Mouse (Mus musculus) erythroblast, embryonic 14.5 days (primary cell): ENCODE measurements around the gene Cdkal1. TPM values are rescaled to one million over a fixed set of nuclear protein-coding genes. Genes with fewer than 3 reads are reported as not detected.

ENCODE experiments used
- H3K27me3 ChIP-seq: 2 replicates; pipeline ENCODE4 v1.6.1; 2012; ENCODE audit warnings: inconsistent platforms; ENCODE audit not compliant: control insufficient read depth
- H3K36me3 ChIP-seq: 2 replicates; pipeline ENCODE4 v1.6.1; 2012; ENCODE audit warnings: mild to moderate bottlenecking, inconsistent platforms; ENCODE audit not compliant: control insufficient read depth
- H3K4me1 ChIP-seq: 2 replicates; pipeline ENCODE4 v1.6.1; 2012; ENCODE audit warnings: inconsistent platforms; ENCODE audit not compliant: control insufficient read depth
- H3K4me3 ChIP-seq: replicated peaks from 2 replicates; pipeline ENCODE3; 2012; ENCODE audit warnings: moderate library complexity, mild to moderate bottlenecking, inconsistent platforms
- H3K9me3 ChIP-seq: 2 replicates; pipeline ENCODE4 v1.6.1; 2012; ENCODE audit warnings: low read length, inconsistent platforms, mixed read lengths; ENCODE audit not compliant: control insufficient read depth
- GATA1 ChIP-seq: IDR thresholded peaks from 2 replicates; pipeline ENCODE4 v1.6.1; 2012; ENCODE audit warnings: low read length, inconsistent platforms, mixed read lengths
- TAL1 ChIP-seq: IDR thresholded peaks from 3 replicates; pipeline ENCODE4 v1.6.1; 2012; ENCODE audit warnings: low read length, inconsistent platforms, mixed read lengths
- polyA plus RNA-seq: library from polyadenylated mRNA; stranded (reverse); fragments of >175 nt; gene quantifications from 2 replicates; pipeline ENCODE4 v1.2.3, GENCODE M21; 2012

The Cdkal1 gene
- polyA plus RNA-seq = 0.10 and 0.11 TPM in 2 replicates

DNA sequence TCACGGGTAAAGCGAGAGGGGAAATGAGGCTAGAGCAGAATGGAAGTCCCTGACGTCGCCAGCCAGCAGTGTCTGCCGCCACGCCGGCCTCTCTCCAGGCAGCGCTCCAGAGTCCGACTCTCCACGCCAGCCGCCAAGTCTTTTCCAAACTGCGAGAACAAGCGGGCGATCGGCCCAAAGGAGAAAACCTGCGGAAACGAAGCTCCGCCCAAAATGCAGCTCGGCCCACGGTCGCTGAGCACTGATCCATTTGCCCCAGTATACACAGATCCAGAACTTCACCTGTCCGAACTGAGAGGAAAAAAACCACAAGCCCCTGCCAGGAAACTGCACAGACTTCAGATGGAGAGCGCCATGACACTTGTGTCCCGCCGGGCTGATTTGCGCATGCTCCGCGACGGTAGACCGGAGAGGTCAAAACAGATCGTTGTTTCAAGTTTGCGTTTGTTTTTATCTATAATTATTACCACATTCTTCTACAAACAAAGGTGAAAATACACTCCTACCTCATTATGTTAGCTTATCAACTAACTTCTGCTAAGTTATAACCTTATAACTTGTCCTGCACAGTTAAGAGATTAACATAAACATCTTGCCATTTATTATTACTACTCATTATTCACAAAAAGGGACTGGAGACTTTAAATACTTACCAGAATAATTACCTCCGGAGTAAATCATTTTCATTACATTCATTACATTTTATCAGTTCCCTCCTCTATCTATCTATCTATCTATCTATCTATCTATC lies at the start of gene Cdkal1:
Cdkal1 (minus strand) TSS at position 394 of the 751 bp plus-strand sequence.
- Histone ChIP-seq H3K9me3 (no peaks in the 10 kb centered on the region), H3K4me1 (peaks cover 15% of the 10 kb centered on the region), H3K27me3 (no peaks in the 10 kb centered on the region), H3K36me3 (peaks cover 18% of the 10 kb centered on the region), H3K4me3 (peak within 1 kb of the TSS; percentile 86)
- TF ChIP-seq GATA1 (no peak), TAL1 (no peak)

DNA sequence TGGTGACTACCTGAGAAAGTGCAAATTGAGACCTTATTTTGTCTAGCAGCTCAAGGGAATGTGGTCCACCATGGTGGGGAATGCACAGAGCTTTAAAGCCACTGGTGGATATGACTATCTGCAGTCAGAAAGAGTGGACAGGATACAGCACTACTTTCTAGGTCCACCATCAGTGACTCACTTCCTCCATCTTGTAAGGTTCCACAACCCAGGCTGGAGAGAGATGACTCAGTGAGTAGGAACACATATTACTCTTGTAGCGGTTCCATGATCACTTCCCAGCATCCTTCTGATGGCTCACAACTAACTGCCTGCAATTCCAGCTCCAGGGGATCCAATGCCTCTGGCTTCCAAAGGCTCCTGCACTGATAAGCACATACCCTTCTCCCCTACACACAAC lies 47.9 kb upstream of the Cdkal1 start:
- Histone ChIP-seq H3K9me3 (0 out of 2 replicates have a peak, but pooled peaks cover 2% of the 10 kb centered on the region), H3K27me3 (no peaks in the 10 kb centered on the region), H3K36me3 (peaks cover 20% of the 10 kb centered on the region), H3K4me1 (no peaks in the 10 kb centered on the region), H3K4me3 (no peak overlapping the region)
- no peak for TF ChIP-seq TAL1
- no peak for TF ChIP-seq GATA1

GRCm38 (mm10) chr13:29902676-29903075 lies 47.2 kb upstream of the Cdkal1 start:
- H3K4me1 ChIP-seq = no peaks in the 10 kb centered on the region
- H3K27me3 ChIP-seq = no peaks in the 10 kb centered on the region
- H3K4me3 ChIP-seq = no peak overlapping the region
- H3K9me3 ChIP-seq = peaks cover 3% of the 10 kb centered on the region
- no peak for TF ChIP-seq GATA1
- TF ChIP-seq TAL1 = no peak
- peaks cover 13% of the 10 kb centered on the region for H3K36me3 ChIP-seq

- Histone ChIP-seq H3K4me3 (no peak overlapping the region), H3K9me3 (peaks cover 5% of the 10 kb centered on the region), H3K36me3 (peaks cover 4% of the 10 kb centered on the region), H3K4me1 (no peaks in the 10 kb centered on the region), H3K27me3 (no peaks in the 10 kb centered on the region)
- TF ChIP-seq TAL1 (no peak), GATA1 (no peak)
These were observed 46.2 kb upstream of the Cdkal1 start for GRCm38 (mm10) chr13:29901641-29902040.

GRCm38 (mm10) chr13:29866780-29867179 lies 11.3 kb upstream of the Cdkal1 start:
- Histone ChIP-seq H3K27me3 (no peaks in the 10 kb centered on the region), H3K4me3 (no peak overlapping the region), H3K4me1 (no peaks in the 10 kb centered on the region), H3K36me3 (no peaks in the 10 kb centered on the region), H3K9me3 (no peaks in the 10 kb centered on the region)
- TF ChIP-seq TAL1 (no peak), GATA1 (no peak)

DNA sequence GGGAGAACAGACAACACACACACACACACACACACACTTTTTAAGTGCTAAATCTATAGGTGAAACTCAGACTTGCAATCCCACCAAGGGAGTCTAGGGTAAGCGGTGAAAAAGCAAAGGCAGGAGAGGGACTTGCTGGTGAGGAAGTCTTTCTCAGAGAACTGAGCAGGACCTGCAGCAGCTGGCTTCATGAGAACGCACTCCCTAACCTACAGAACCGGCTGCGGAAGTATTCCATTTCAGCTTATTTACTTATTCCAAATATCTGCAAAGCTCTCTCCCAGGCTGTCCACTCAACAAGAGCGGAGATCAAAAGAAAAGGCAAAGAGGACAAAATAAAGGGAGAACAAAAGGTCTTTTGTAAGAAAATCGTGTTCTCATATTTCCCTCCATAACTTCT lies 8.9 kb upstream of the Cdkal1 start:
- TF ChIP-seq GATA1 (no peak), TAL1 (no peak)
- no peak overlapping the region for H3K4me3 ChIP-seq
- no peaks in the 10 kb centered on the region for H3K4me1 ChIP-seq
- no peaks in the 10 kb centered on the region for H3K9me3 ChIP-seq
- H3K27me3 ChIP-seq = no peaks in the 10 kb centered on the region; the same call in 1 of the 2 replicates
- H3K36me3 ChIP-seq = no peaks in the 10 kb centered on the region

- Histone ChIP-seq H3K9me3 (no peaks in the 10 kb centered on the region), H3K27me3 (no peaks in the 10 kb centered on the region; the same call in 1 of the 2 replicates), H3K4me3 (no peak overlapping the region), H3K4me1 (peaks cover 4% of the 10 kb centered on the region), H3K36me3 (no peaks in the 10 kb centered on the region)
- TF ChIP-seq GATA1 (no peak), TAL1 (no peak)
These were observed 4.6 kb upstream of the Cdkal1 start for GRCm38 (mm10) chr13:29860087-29860486.

DNA sequence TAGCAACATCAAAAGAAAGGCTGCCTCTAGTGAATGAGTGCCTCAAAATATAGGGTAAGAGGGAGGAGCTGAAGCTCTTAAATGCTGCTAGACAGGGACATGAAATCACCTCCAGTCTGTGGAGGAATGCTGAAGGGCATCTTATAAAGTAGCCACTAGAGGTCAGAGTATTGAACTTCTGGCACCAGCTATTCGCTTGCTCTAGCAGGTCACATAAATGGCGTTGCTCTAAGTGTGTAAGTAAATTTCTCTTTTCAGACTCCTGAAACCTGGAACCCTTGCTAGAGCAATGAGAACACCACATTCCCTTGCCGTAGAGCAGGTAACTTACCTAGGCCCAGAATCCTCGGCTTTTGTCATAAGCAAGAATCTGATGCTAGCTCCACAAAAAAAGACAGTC lies 2.0 kb upstream of the Cdkal1 start:
- H3K4me1 ChIP-seq = peaks cover 15% of the 10 kb centered on the region
- TF ChIP-seq TAL1 (no peak), GATA1 (no peak)
- no peaks in the 10 kb centered on the region; the same call in 1 of the 2 replicates for H3K27me3 ChIP-seq
- H3K4me3 ChIP-seq = no peak overlapping the region
- H3K9me3 ChIP-seq = no peaks in the 10 kb centered on the region
- H3K36me3 ChIP-seq = peaks cover 5% of the 10 kb centered on the region

DNA sequence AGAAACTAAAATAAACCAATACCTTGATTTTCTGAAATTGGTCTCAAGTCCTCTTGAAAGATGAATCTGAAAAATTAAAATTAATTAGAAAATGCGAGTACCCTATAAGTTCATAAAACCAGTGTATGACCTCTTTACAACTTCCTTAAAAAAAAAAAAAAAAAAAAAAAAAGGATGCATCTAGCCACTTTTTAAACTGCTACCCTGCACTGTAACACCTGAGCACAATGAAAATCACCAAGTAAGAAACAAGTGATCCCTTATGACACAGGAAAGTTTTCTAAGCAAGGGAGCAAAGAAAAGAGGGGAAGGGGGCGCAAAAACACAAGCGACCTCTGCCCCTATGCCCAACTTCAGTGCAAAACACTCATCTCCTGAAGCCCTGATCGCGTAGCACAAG lies 598 bp downstream of the Cdkal1 start:
- Histone ChIP-seq H3K4me3 (peak overlapping the region; percentile 86), H3K4me1 (peaks cover 15% of the 10 kb centered on the region), H3K9me3 (no peaks in the 10 kb centered on the region), H3K36me3 (peaks cover 21% of the 10 kb centered on the region), H3K27me3 (no peaks in the 10 kb centered on the region)
- TF ChIP-seq TAL1 (no peak), GATA1 (no peak)
